Mouse (Mus musculus): ENCODE measurements at regions not wholly inside any gene's neighbourhood (a gene's known extent, or its start where the extent isn't known, plus 50 kb on each side); places are given as distances from the start of the nearest gene placed in this dataset.

GRCm38 (mm10) chr14:120137680-120138136 is 95.5 kb upstream of the Oxgr1 start:
- peak overlapping the region; percentile 47 for H3K4me2 ChIP-seq
- 0 out of 2 replicates have a peak, but pooled peaks cover 5% of the 10 kb centered on the region for H3K27me3 ChIP-seq
- H3K9me3 ChIP-seq: no peaks in the 10 kb centered on the region
- 4% methylated on average over 21 of the region's 21 CpGs for WGBS
- peaks cover 24% of the 10 kb centered on the region for H3K4me1 ChIP-seq (replicated peaks)
- peak overlapping the region; percentile 27 for H3K4me3 ChIP-seq
- H3K36me3 ChIP-seq: no peaks in the 10 kb centered on the region
- ATAC-seq (ENCODE audit: low FRiP score): peak; percentile 86
- H3K27ac ChIP-seq: no peak overlapping the region
- H3K9ac ChIP-seq: no peak overlapping the region

GRCm38 (mm10) chr14:120138546-120138945 is 96.3 kb upstream of the Oxgr1 start:
- H3K4me1 ChIP-seq (replicated peaks): peaks cover 24% of the 10 kb centered on the region
- no peak for ATAC-seq (ENCODE audit: low FRiP score)
- H3K4me3 ChIP-seq: no peak overlapping the region
- H3K9ac ChIP-seq: no peak overlapping the region
- H3K27me3 ChIP-seq: 0 out of 2 replicates have a peak, but pooled peaks cover 5% of the 10 kb centered on the region
- H3K27ac ChIP-seq: no peak overlapping the region
- WGBS: 70% methylated on average over 5 of the region's 5 CpGs
- H3K4me2 ChIP-seq: no peak overlapping the region
- H3K36me3 ChIP-seq: no peaks in the 10 kb centered on the region
- no peaks in the 10 kb centered on the region for H3K9me3 ChIP-seq

GRCm38 (mm10) chr14:120139256-120139655 is 97.0 kb upstream of the Oxgr1 start:
- Histone ChIP-seq H3K4me3 (no peak overlapping the region), H3K9ac (no peak overlapping the region), H3K27me3 (0 out of 2 replicates have a peak, but pooled peaks cover 5% of the 10 kb centered on the region), H3K4me2 (no peak overlapping the region), H3K36me3 (no peaks in the 10 kb centered on the region), H3K27ac (no peak overlapping the region), H3K9me3 (no peaks in the 10 kb centered on the region), H3K4me1 (replicated peaks) (peaks cover 24% of the 10 kb centered on the region)
- ATAC-seq (ENCODE audit: low FRiP score): no peak
- 90% methylated on average over 14 of the region's 14 CpGs for WGBS

- Histone ChIP-seq H3K27me3 (0 out of 2 replicates have a peak, but pooled peaks cover 5% of the 10 kb centered on the region), H3K9ac (no peak overlapping the region), H3K36me3 (no peaks in the 10 kb centered on the region), H3K4me3 (no peak overlapping the region), H3K9me3 (no peaks in the 10 kb centered on the region), H3K4me2 (no peak overlapping the region), H3K27ac (no peak overlapping the region), H3K4me1 (replicated peaks) (peaks cover 24% of the 10 kb centered on the region)
- no peak for ATAC-seq (ENCODE audit: low FRiP score)
- 37% methylated on average over 16 of the region's 16 CpGs for WGBS
These were observed 97.4 kb upstream of the Oxgr1 start for GRCm38 (mm10) chr14:120139671-120140071.

GRCm38 (mm10) chr14:120140211-120140610 is 98.0 kb upstream of the Oxgr1 start:
- Histone ChIP-seq H3K9me3 (no peaks in the 10 kb centered on the region), H3K4me1 (replicated peaks) (peaks cover 24% of the 10 kb centered on the region), H3K27me3 (0 out of 2 replicates have a peak, but pooled peaks cover 5% of the 10 kb centered on the region), H3K4me2 (no peak overlapping the region), H3K27ac (no peak overlapping the region), H3K9ac (no peak overlapping the region), H3K36me3 (no peaks in the 10 kb centered on the region), H3K4me3 (no peak overlapping the region)
- ATAC-seq (ENCODE audit: low FRiP score): no peak
- 88% methylated on average over 8 of the region's 8 CpGs for WGBS

- Histone ChIP-seq H3K27me3 (0 out of 2 replicates have a peak, but pooled peaks cover 5% of the 10 kb centered on the region), H3K4me1 (replicated peaks) (peaks cover 24% of the 10 kb centered on the region), H3K9me3 (no peaks in the 10 kb centered on the region), H3K27ac (no peak overlapping the region), H3K36me3 (no peaks in the 10 kb centered on the region), H3K9ac (no peak overlapping the region), H3K4me2 (no peak overlapping the region), H3K4me3 (no peak overlapping the region)
- no peak for ATAC-seq (ENCODE audit: low FRiP score)
- 66% methylated on average over 14 of the region's 14 CpGs for WGBS
These were observed 98.8 kb upstream of the Oxgr1 start for GRCm38 (mm10) chr14:120140791-120141747.

GRCm38 (mm10) chr14:120142281-120142680 is 100.0 kb upstream of the Oxgr1 start:
- Histone ChIP-seq H3K4me1 (replicated peaks) (peaks cover 24% of the 10 kb centered on the region), H3K9me3 (no peaks in the 10 kb centered on the region), H3K27ac (no peak overlapping the region), H3K4me2 (no peak overlapping the region), H3K27me3 (no peaks in the 10 kb centered on the region), H3K4me3 (no peak overlapping the region), H3K36me3 (no peaks in the 10 kb centered on the region), H3K9ac (no peak overlapping the region)
- 21% methylated on average over 4 of the region's 4 CpGs for WGBS
- ATAC-seq (ENCODE audit: low FRiP score): no peak

GRCm38 (mm10) chr14:120144451-120144850 is 102.2 kb upstream of the Oxgr1 start:
- Histone ChIP-seq H3K9me3 (no peaks in the 10 kb centered on the region), H3K4me1 (replicated peaks) (peaks cover 21% of the 10 kb centered on the region), H3K27ac (no peak overlapping the region), H3K9ac (no peak overlapping the region), H3K36me3 (no peaks in the 10 kb centered on the region), H3K27me3 (no peaks in the 10 kb centered on the region), H3K4me2 (no peak overlapping the region), H3K4me3 (no peak overlapping the region)
- 94% methylated on average over 6 of the region's 6 CpGs for whole genome bisulfite sequencing
- no peak for ATAC-seq (ENCODE audit: low FRiP score)

- Histone ChIP-seq H3K9me3 (no peaks in the 10 kb centered on the region), H3K4me2 (no peak overlapping the region), H3K4me1 (replicated peaks) (peaks cover 10% of the 10 kb centered on the region), H3K4me3 (no peak overlapping the region), H3K36me3 (no peaks in the 10 kb centered on the region), H3K27ac (no peak overlapping the region), H3K27me3 (no peaks in the 10 kb centered on the region), H3K9ac (no peak overlapping the region)
- WGBS: 77% methylated on average over 11 of the region's 11 CpGs
- ATAC-seq (ENCODE audit: low FRiP score): no peak
These were observed 104.1 kb upstream of the Oxgr1 start for GRCm38 (mm10) chr14:120146312-120146711.

GRCm38 (mm10) chr14:120146908-120147770 is 104.9 kb upstream of the Oxgr1 start:
- Histone ChIP-seq H3K4me3 (no peak overlapping the region), H3K4me2 (no peak overlapping the region), H3K27ac (no peak overlapping the region), H3K36me3 (no peaks in the 10 kb centered on the region), H3K27me3 (no peaks in the 10 kb centered on the region), H3K9ac (no peak overlapping the region), H3K4me1 (replicated peaks) (0 out of 2 replicates have a peak, but pooled peaks cover 3% of the 10 kb centered on the region), H3K9me3 (no peaks in the 10 kb centered on the region)
- no peak for ATAC-seq (ENCODE audit: low FRiP score)
- 74% methylated on average over 8 of the region's 8 CpGs for WGBS

- H3K4me1 ChIP-seq (replicated peaks): no peaks in the 10 kb centered on the region
- no peak for ATAC-seq (ENCODE audit: low FRiP score)
- H3K9ac ChIP-seq: no peak overlapping the region
- H3K27ac ChIP-seq: no peak overlapping the region
- WGBS: 84% methylated on average over 11 of the region's 11 CpGs
- H3K27me3 ChIP-seq: no peaks in the 10 kb centered on the region
- no peak overlapping the region for H3K4me3 ChIP-seq
- H3K9me3 ChIP-seq: no peaks in the 10 kb centered on the region
- H3K36me3 ChIP-seq: no peaks in the 10 kb centered on the region
- H3K4me2 ChIP-seq: no peak overlapping the region
These were observed 106.6 kb upstream of the Oxgr1 start for GRCm38 (mm10) chr14:120148803-120149202.

GRCm38 (mm10) chr14:120149341-120149741 is 107.1 kb upstream of the Oxgr1 start:
- ATAC-seq (ENCODE audit: low FRiP score): no peak
- Histone ChIP-seq H3K9ac (no peak overlapping the region), H3K27ac (no peak overlapping the region), H3K4me2 (no peak overlapping the region), H3K9me3 (no peaks in the 10 kb centered on the region), H3K27me3 (peaks cover 4% of the 10 kb centered on the region; the same call in 1 of the 2 replicates), H3K36me3 (no peaks in the 10 kb centered on the region), H3K4me3 (no peak overlapping the region), H3K4me1 (replicated peaks) (peaks cover 2% of the 10 kb centered on the region)
- WGBS: 88% methylated on average over 11 of the region's 11 CpGs

Data from hindbrain, embryonic 13.5 days (tissue).